Mouse (Mus musculus): ENCODE results near the gene Lhfpl2. TPM values are rescaled to one million over a fixed set of nuclear protein-coding genes. Genes with fewer than 3 reads are reported as not detected.
"Not testable (repeated sequence)": the region's sequence is repeated elsewhere in the genome, so short reads cannot be mapped to it uniquely, and the experiment has no call there.

The Lhfpl2 gene
- under 1 TPM in 1 of 2 experiments, not detected in 1; 0.08 TPM for polyA plus RNA-seq (2017; shearing (Covaris generic))

GRCm38 (mm10) chr13:94057563-94058560 is at the start of gene Lhfpl2:
Gene Lhfpl2, plus strand, starts transcription at chr13:94057796.
- ATAC-seq = peak; percentile 32

- ATAC-seq = no peak
Measured at GRCm38 (mm10) chr13:94011996-94012575, 45.5 kb upstream of the Lhfpl2 start.

GRCm38 (mm10) chr13:94013986-94014385 is 43.6 kb upstream of the Lhfpl2 start:
- ATAC-seq = no peak

GRCm38 (mm10) chr13:94024575-94024974 is 33.0 kb upstream of the Lhfpl2 start:
- ATAC-seq = not testable (repeated sequence)

- ATAC-seq = no peak
Measured at GRCm38 (mm10) chr13:94029147-94029546, 28.4 kb upstream of the Lhfpl2 start.

GRCm38 (mm10) chr13:94030551-94030950 is 27.0 kb upstream of the Lhfpl2 start:
- ATAC-seq = no peak

GRCm38 (mm10) chr13:94037313-94038051 is 20.1 kb upstream of the Lhfpl2 start:
- no peak for ATAC-seq

GRCm38 (mm10) chr13:94038052-94038340 is 19.6 kb upstream of the Lhfpl2 start:
- no peak for ATAC-seq

- ATAC-seq = no peak
Measured at GRCm38 (mm10) chr13:94050036-94050435, 7.6 kb upstream of the Lhfpl2 start.

- no peak for ATAC-seq
Measured at GRCm38 (mm10) chr13:94050782-94051181, 6.8 kb upstream of the Lhfpl2 start.

GRCm38 (mm10) chr13:94057036-94057562 is 497 bp upstream of the Lhfpl2 start:
- no peak for ATAC-seq

- no peak for ATAC-seq
Measured at GRCm38 (mm10) chr13:94058642-94059222, 1.1 kb downstream of the Lhfpl2 start.

- ATAC-seq = no peak
Measured at GRCm38 (mm10) chr13:94059373-94059772, 1.8 kb downstream of the Lhfpl2 start.

- no peak for ATAC-seq
Measured at GRCm38 (mm10) chr13:94059778-94060177, 2.2 kb downstream of the Lhfpl2 start.

GRCm38 (mm10) chr13:94060461-94060860 is 2.9 kb downstream of the Lhfpl2 start:
- no peak for ATAC-seq

GRCm38 (mm10) chr13:94061256-94061877 is 3.8 kb downstream of the Lhfpl2 start:
- no peak for ATAC-seq

- ATAC-seq = no peak
Measured at GRCm38 (mm10) chr13:94062349-94063111, 4.9 kb downstream of the Lhfpl2 start.

- no peak for ATAC-seq
Measured at GRCm38 (mm10) chr13:94063156-94063555, 5.6 kb downstream of the Lhfpl2 start.

- ATAC-seq = no peak
Measured at GRCm38 (mm10) chr13:94064571-94064970, 7.0 kb downstream of the Lhfpl2 start.

GRCm38 (mm10) chr13:94065276-94066050 is 7.9 kb downstream of the Lhfpl2 start:
- ATAC-seq = no peak

Data from CD4-positive, CD25-positive, alpha-beta regulatory T cell, adult 4 months (primary cell).